Mouse (Mus musculus): ENCODE results near the gene Dpp9. TPM values are rescaled to one million over a fixed set of nuclear protein-coding genes. Genes with fewer than 3 reads are reported as not detected.

The Dpp9 gene
- total and polyA plus RNA-seq, 3 experiments, result 38.6 to 41.4 (median 40.4) TPM

GRCm38 (mm10) chr17:56169830-56170229 is 48.9 kb downstream of the Dpp9 start:
- no peaks in the 10 kb centered on the region for H3K27me3 ChIP-seq (ENCODE audit: control insufficient read depth, insufficient read depth, low read length)
- H3K4me1 ChIP-seq (ENCODE audit: control insufficient read depth, insufficient read depth, low read length), result peaks cover 4% of the 10 kb centered on the region
- H3K4me3 ChIP-seq, result no peak overlapping the region
- H3K9ac ChIP-seq (ENCODE audit: low read depth, low read length), result no peak overlapping the region
- DNase-seq, result peak; percentile 43 to 59
- H3K79me2 ChIP-seq (replicated peaks; ENCODE audit: control insufficient read depth, insufficient read depth, low read length), result 0 out of 2 replicates have a peak, but pooled peaks cover under 1% of the 10 kb centered on the region
- TF ChIP-seq CTCF (IDR thresholded peaks at IDR 0.05), result no peak
- no peak for TF ChIP-seq EP300 (IDR thresholded peaks at IDR 0.05; ENCODE audit: insufficient read depth, low read depth, low read length)
- no peak for TF ChIP-seq POLR2A (IDR thresholded peaks at IDR 0.05; ENCODE audit: insufficient read depth, low read depth, low read length)
- H3K27ac ChIP-seq, result peak overlapping the region; percentile 73
- intact Hi-C loops (cut with DNase I), result no loop called here
- 37% methylated on average over 6 of the region's 6 CpGs for WGBS
- no peaks in the 10 kb centered on the region for H3K36me3 ChIP-seq (ENCODE audit: control insufficient read depth, insufficient read depth, low read length)

GRCm38 (mm10) chr17:56165671-56166070 is 53.0 kb downstream of the Dpp9 start:
- 0 out of 2 replicates have a peak, but pooled peaks cover 1% of the 10 kb centered on the region for H3K79me2 ChIP-seq (replicated peaks; ENCODE audit: control insufficient read depth, insufficient read depth, low read length)
- no peaks in the 10 kb centered on the region for H3K36me3 ChIP-seq (ENCODE audit: control insufficient read depth, insufficient read depth, low read length)
- no peak for DNase-seq
- H3K9ac ChIP-seq (ENCODE audit: low read depth, low read length), result no peak overlapping the region
- TF ChIP-seq EP300 (IDR thresholded peaks at IDR 0.05; ENCODE audit: insufficient read depth, low read depth, low read length) (no peak), CTCF (IDR thresholded peaks at IDR 0.05) (no peak), POLR2A (IDR thresholded peaks at IDR 0.05; ENCODE audit: insufficient read depth, low read depth, low read length) (no peak)
- intact Hi-C loops (cut with DNase I), result no loop called here
- no peak overlapping the region for H3K27ac ChIP-seq
- 75% methylated on average over 11 of the region's 11 CpGs for WGBS
- H3K4me1 ChIP-seq (ENCODE audit: control insufficient read depth, insufficient read depth, low read length), result peaks cover 7% of the 10 kb centered on the region
- H3K27me3 ChIP-seq (ENCODE audit: control insufficient read depth, insufficient read depth, low read length), result no peaks in the 10 kb centered on the region
- no peak overlapping the region for H3K4me3 ChIP-seq

GRCm38 (mm10) chr17:56164510-56164909 is 54.2 kb downstream of the Dpp9 start:
- H3K4me1 ChIP-seq (ENCODE audit: control insufficient read depth, insufficient read depth, low read length), result peaks cover 2% of the 10 kb centered on the region; the same call in 1 of the 2 replicates
- WGBS, result 25% methylated on average over 3 of the region's 3 CpGs
- H3K9ac ChIP-seq (ENCODE audit: low read depth, low read length), result no peak overlapping the region

GRCm38 (mm10) chr17:56163523-56164102 is 55.1 kb downstream of the Dpp9 start:
- no peak overlapping the region for H3K9ac ChIP-seq (ENCODE audit: low read depth, low read length)
- no peak for TF ChIP-seq EP300 (IDR thresholded peaks at IDR 0.05; ENCODE audit: insufficient read depth, low read depth, low read length)

More at GRCm38 (mm10) chr17:56164510-56164909, 54.2 kb downstream of the Dpp9 start:
- no peak for DNase-seq
- no peak for TF ChIP-seq CTCF (IDR thresholded peaks at IDR 0.05)
- no peak overlapping the region for H3K27ac ChIP-seq
- intact Hi-C loops (cut with DNase I), result no loop called here
- H3K27me3 ChIP-seq (ENCODE audit: control insufficient read depth, insufficient read depth, low read length), result no peaks in the 10 kb centered on the region
- no peaks in the 10 kb centered on the region for H3K36me3 ChIP-seq (ENCODE audit: control insufficient read depth, insufficient read depth, low read length)
- 0 out of 2 replicates have a peak, but pooled peaks cover 1% of the 10 kb centered on the region for H3K79me2 ChIP-seq (replicated peaks; ENCODE audit: control insufficient read depth, insufficient read depth, low read length)
- no peak overlapping the region for H3K4me3 ChIP-seq

GRCm38 (mm10) chr17:56162231-56162774 is 56.4 kb downstream of the Dpp9 start, which contains the start of gene Tnfaip8l1:
Tnfaip8l1 (plus strand) TSS chr17:56162477.
- peak; percentile 96 for DNase-seq
- WGBS, result 2% methylated on average over 30 of the region's 30 CpGs
- peaks cover 2% of the 10 kb centered on the region; the same call in 1 of the 2 replicates for H3K4me1 ChIP-seq (ENCODE audit: control insufficient read depth, insufficient read depth, low read length)
- H3K36me3 ChIP-seq (ENCODE audit: control insufficient read depth, insufficient read depth, low read length), result no peaks in the 10 kb centered on the region
- TF ChIP-seq EP300 (IDR thresholded peaks at IDR 0.05; ENCODE audit: insufficient read depth, low read depth, low read length) (no peak), POLR2A (IDR thresholded peaks at IDR 0.05; ENCODE audit: insufficient read depth, low read depth, low read length) (peak; percentile 52), CTCF (IDR thresholded peaks at IDR 0.05) (0 out of 2 replicates have a peak, but pooled peaks have one; percentile 16)
- H3K4me3 ChIP-seq, result peak within 1 kb of the TSS; percentile 52
- intact Hi-C loops (cut with DNase I), result loop anchor here (2.0 kb wide), 1 partner anchor 20 kb away; the partner anchor contains the start of gene Mydgf
- H3K27me3 ChIP-seq (ENCODE audit: control insufficient read depth, insufficient read depth, low read length), result no peaks in the 10 kb centered on the region
- H3K27ac ChIP-seq, result peak within 1 kb of the TSS; percentile 76
- H3K79me2 ChIP-seq (replicated peaks; ENCODE audit: control insufficient read depth, insufficient read depth, low read length), result 0 out of 2 replicates have a peak, but pooled peaks cover 1% of the 10 kb centered on the region
- H3K9ac ChIP-seq (ENCODE audit: low read depth, low read length), result peak within 1 kb of the TSS; percentile 45

More at GRCm38 (mm10) chr17:56163523-56164102, 55.1 kb downstream of the Dpp9 start:
- H3K4me1 ChIP-seq (ENCODE audit: control insufficient read depth, insufficient read depth, low read length), result peaks cover 2% of the 10 kb centered on the region; the same call in 1 of the 2 replicates
- H3K27me3 ChIP-seq (ENCODE audit: control insufficient read depth, insufficient read depth, low read length), result no peaks in the 10 kb centered on the region
- 0 out of 2 replicates have a peak, but pooled peaks cover 1% of the 10 kb centered on the region for H3K79me2 ChIP-seq (replicated peaks; ENCODE audit: control insufficient read depth, insufficient read depth, low read length)
- intact Hi-C loops (cut with DNase I), result loop anchor here (2.0 kb wide), 1 partner anchor 19 kb away; the partner anchor contains the start of gene Mydgf
- H3K27ac ChIP-seq, result peak overlapping the region; percentile 76
- no peak for DNase-seq
- WGBS, result 60% methylated on average over 6 of the region's 6 CpGs
- no peaks in the 10 kb centered on the region for H3K36me3 ChIP-seq (ENCODE audit: control insufficient read depth, insufficient read depth, low read length)
- no peak overlapping the region for H3K4me3 ChIP-seq

GRCm38 (mm10) chr17:56159729-56160128 is 59.0 kb downstream of the Dpp9 start:
- Histone ChIP-seq H3K36me3 (ENCODE audit: control insufficient read depth, insufficient read depth, low read length) (no peaks in the 10 kb centered on the region), H3K79me2 (replicated peaks; ENCODE audit: control insufficient read depth, insufficient read depth, low read length) (no peaks in the 10 kb centered on the region), H3K27ac (no peak overlapping the region), H3K9ac (ENCODE audit: low read depth, low read length) (no peak overlapping the region), H3K27me3 (ENCODE audit: control insufficient read depth, insufficient read depth, low read length) (no peaks in the 10 kb centered on the region), H3K4me3 (no peak overlapping the region), H3K4me1 (ENCODE audit: control insufficient read depth, insufficient read depth, low read length) (peaks cover 2% of the 10 kb centered on the region; the same call in 1 of the 2 replicates)
- intact Hi-C loops (cut with DNase I), result loop anchor here (1.0 kb wide), 1 partner anchor 27 kb away; no protein-coding TSS in a partner anchor
- 1% methylated on average over 9 of the region's 9 CpGs for WGBS
- TF ChIP-seq POLR2A (IDR thresholded peaks at IDR 0.05; ENCODE audit: insufficient read depth, low read depth, low read length) (no peak), EP300 (IDR thresholded peaks at IDR 0.05; ENCODE audit: insufficient read depth, low read depth, low read length) (peak; percentile 72; the same call in 1 of the 2 replicates), CTCF (IDR thresholded peaks at IDR 0.05) (peak; percentile 98)
- DNase-seq, result peak; percentile 65 to 75

Measured in heart, adult 2 months (tissue).